Mouse (Mus musculus) G1E (cell line): ENCODE results near the gene Uchl3. TPM values are rescaled to one million over a fixed set of nuclear protein-coding genes. Genes with fewer than 3 reads are reported as not detected.
A peak's percentile ranks its signal among the peaks of the same experiment; 100 is the strongest.

Source experiments
- ATAC-seq: 2 replicates; pipeline ENCODE4 v1.8.0; 2016; ENCODE audit warnings: mild to moderate bottlenecking; ENCODE audit not compliant: insufficient number of reproducible peaks, poor library complexity, low FRiP score, severe bottlenecking; ENCODE audit errors: extremely low read depth
- DNase-seq: peaks from one replicate; pipeline ENCODE4 v3.0.0; 2012; ENCODE audit warnings: low spot score
- H3K27me3 ChIP-seq: 2 replicates; pipeline ENCODE4 v1.6.1; 2012; ENCODE audit warnings: mild to moderate bottlenecking, low read length, inconsistent platforms; ENCODE audit not compliant: insufficient read depth
- H3K36me3 ChIP-seq: replicated peaks from 2 replicates; pipeline ENCODE3; 2012; ENCODE audit warnings: mild to moderate bottlenecking, inconsistent platforms
- H3K4me1 ChIP-seq: 2 replicates; pipeline ENCODE4 v1.6.1; 2012; ENCODE audit warnings: low read depth, low read length, inconsistent platforms, mixed read lengths; ENCODE audit not compliant: insufficient read depth
- H3K4me3 ChIP-seq: 2 replicates; pipeline ENCODE4 v1.5.1; 2012; ENCODE audit warnings: low read depth, mild to moderate bottlenecking, inconsistent platforms, low read length, moderate library complexity, mixed read lengths
- H3K9me3 ChIP-seq: replicated peaks from 2 replicates; pipeline ENCODE4 v1.6.1; 2012; ENCODE audit warnings: inconsistent platforms
- CTCF ChIP-seq: IDR thresholded peaks from 2 replicates; pipeline ENCODE4 v1.5.1; 2012; ENCODE audit warnings: low read depth, low read length, inconsistent platforms, mixed read lengths
- GATA1 ChIP-seq: IDR thresholded peaks from 2 replicates; pipeline ENCODE4 v1.6.1; 2012; ENCODE audit warnings: borderline replicate concordance, low read length, inconsistent platforms, mixed read lengths
- GATA2 ChIP-seq: IDR thresholded peaks from 2 replicates; pipeline ENCODE4 v1.6.1; 2012; ENCODE audit warnings: low read depth, low read length, inconsistent platforms, borderline replicate concordance
- POLR2AphosphoS5 ChIP-seq: IDR thresholded peaks from 2 replicates; pipeline ENCODE4 v1.6.1; 2012; ENCODE audit warnings: low read depth, low read length, inconsistent platforms; ENCODE audit not compliant: insufficient replicate concordance
- TAL1 ChIP-seq: conservative IDR thresholded peaks from 2 replicates; pipeline ENCODE4 v1.6.1; 2012; ENCODE audit warnings: low read depth, low read length, inconsistent platforms, mixed read lengths
- polyA plus RNA-seq: library from polyadenylated mRNA; stranded (reverse); fragments of >175 nt; gene quantifications from 2 replicates; pipeline ENCODE4 v1.2.3, GENCODE M21; 2012
- total RNA-seq, 2 experiments: library from RNA; stranded (forward) in 1 of 2; stranded (reverse) in 1 of 2; fragments of 200-1000 nt in 1 of 2; fragments of >200 nt in 1 of 2; fragmentation: Nextera tagmentation in 1 of 2; gene quantifications; 2 replicates each; pipeline ENCODE4 v1.2.3; 2014 to 2017

The Uchl3 gene
- total and polyA plus RNA-seq, 3 experiments: 20.2 to 80.9 (median 69.4) TPM

DNA sequence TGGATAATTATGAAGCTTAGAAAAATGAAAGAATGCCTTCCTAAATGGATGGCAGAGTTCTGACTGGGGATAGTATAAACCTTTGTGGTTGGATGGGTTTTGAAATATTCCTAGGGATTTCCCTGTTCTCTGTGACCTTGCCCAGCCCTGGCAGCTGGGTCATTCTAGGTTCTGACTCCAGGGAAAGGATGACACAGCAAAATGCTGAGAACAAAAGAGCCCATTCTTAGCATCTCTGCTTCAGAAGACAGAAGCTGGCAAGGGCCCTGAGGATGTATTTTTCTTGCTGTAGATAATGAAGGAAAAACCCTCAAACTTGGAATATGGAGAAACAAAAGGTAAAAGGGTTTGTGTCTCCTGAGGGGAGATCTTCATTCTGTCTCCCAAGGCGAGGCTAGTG is 40.6 kb upstream of the Uchl3 start:
- Histone ChIP-seq H3K4me1 (no peaks in the 10 kb centered on the region), H3K27me3 (peaks cover 1% of the 10 kb centered on the region; the same call in 1 of the 2 replicates), H3K36me3 (no peaks in the 10 kb centered on the region), H3K9me3 (peaks cover 13% of the 10 kb centered on the region), H3K4me3 (no peak overlapping the region)
- DNase-seq (no peak), ATAC-seq (no peak)
- TF ChIP-seq CTCF: no peak
- TF ChIP-seq TAL1: no peak
- TF ChIP-seq GATA2: no peak
- no peak for TF ChIP-seq POLR2AphosphoS5
- TF ChIP-seq GATA1: no peak

DNA sequence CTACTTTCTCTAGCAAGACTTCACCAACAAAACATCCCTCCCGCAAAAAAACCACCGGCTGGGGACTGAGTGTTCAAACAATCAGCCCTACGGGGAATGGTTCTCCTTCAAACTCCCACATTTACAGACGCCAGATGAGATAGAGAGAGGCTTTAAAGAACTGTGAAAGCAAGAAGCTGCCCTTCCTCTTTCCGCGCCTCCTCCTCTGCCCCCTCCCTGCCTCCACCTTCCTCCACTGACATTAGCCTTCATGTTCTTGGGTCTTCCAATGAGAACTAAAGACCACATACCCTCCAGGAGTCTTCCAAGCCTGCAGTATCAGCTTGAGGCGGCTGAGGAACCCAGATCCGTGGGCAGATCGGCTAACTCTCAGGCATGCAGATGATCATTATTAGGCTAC is 37.6 kb upstream of the Uchl3 start:
- DNase-seq (no peak), ATAC-seq (no peak)
- Histone ChIP-seq H3K36me3 (no peaks in the 10 kb centered on the region), H3K9me3 (no peaks in the 10 kb centered on the region), H3K4me1 (no peaks in the 10 kb centered on the region), H3K27me3 (no peaks in the 10 kb centered on the region), H3K4me3 (no peak overlapping the region)
- TF ChIP-seq TAL1 (no peak), GATA1 (no peak), GATA2 (no peak), CTCF (no peak), POLR2AphosphoS5 (no peak)

- Histone ChIP-seq H3K4me3 (no peak overlapping the region), H3K4me1 (no peaks in the 10 kb centered on the region), H3K9me3 (no peaks in the 10 kb centered on the region), H3K27me3 (no peaks in the 10 kb centered on the region), H3K36me3 (no peaks in the 10 kb centered on the region)
- ATAC-seq (no peak), DNase-seq (no peak)
- no peak for TF ChIP-seq GATA1
Measured at GRCm38 (mm10) chr14:101617680-101618079, 36.1 kb upstream of the Uchl3 start.

DNA sequence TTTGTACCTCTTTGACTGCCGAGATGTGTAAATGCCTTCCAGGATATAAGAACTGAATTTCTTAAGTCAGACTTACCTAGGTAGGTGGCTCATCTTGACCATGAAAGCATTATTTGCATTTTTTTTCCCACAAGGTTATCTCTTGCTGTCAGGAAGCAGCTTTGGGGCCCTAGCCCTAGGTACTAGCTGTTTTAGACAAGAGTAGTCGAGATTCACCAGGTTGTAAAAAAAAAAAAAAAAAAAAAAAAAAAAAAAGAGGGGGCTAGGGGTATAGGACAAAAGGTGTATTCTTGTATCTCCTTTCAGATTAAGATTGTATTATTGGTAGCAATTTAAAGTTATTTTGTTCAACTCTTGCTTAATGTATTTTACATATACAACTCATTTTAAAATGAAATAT is 23.2 kb upstream of the Uchl3 start:
- Histone ChIP-seq H3K36me3 (peaks cover 44% of the 10 kb centered on the region), H3K4me3 (no peak overlapping the region), H3K9me3 (no peaks in the 10 kb centered on the region), H3K27me3 (no peaks in the 10 kb centered on the region), H3K4me1 (no peaks in the 10 kb centered on the region)
- TF ChIP-seq GATA1 (no peak), TAL1 (no peak), CTCF (no peak), POLR2AphosphoS5 (no peak), GATA2 (no peak)
- DNase-seq (no peak), ATAC-seq (no peak)

- DNase-seq: no peak
- H3K27me3 ChIP-seq: no peaks in the 10 kb centered on the region
- peaks cover 28% of the 10 kb centered on the region for H3K4me1 ChIP-seq
- H3K4me3 ChIP-seq: no peak overlapping the region
- H3K36me3 ChIP-seq: peaks cover 70% of the 10 kb centered on the region
- no peak for TF ChIP-seq TAL1
- no peak for TF ChIP-seq GATA2
- no peak for TF ChIP-seq POLR2AphosphoS5
- TF ChIP-seq CTCF: no peak
- TF ChIP-seq GATA1: no peak
- no peaks in the 10 kb centered on the region for H3K9me3 ChIP-seq
- no peak for ATAC-seq
Measured at GRCm38 (mm10) chr14:101635765-101636164, 18.0 kb upstream of the Uchl3 start.

DNA sequence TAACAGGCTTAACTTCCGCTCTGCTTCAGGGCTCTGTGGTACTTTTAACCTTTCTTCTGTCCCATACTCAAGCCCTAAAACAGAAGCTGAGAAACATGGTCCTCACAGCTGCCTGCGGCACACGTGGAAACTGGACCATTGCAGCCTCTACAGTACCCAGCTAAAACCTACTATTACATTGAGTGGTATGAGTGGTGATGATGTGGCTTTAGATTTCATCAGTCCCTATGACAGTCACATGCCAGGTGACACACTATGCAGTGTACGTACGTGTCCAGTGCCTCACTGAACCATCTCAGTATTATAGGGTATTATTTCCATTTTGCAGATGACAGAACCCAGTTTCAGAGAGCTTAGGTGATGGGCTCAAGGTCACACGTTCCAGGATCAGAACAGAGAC is 16.4 kb upstream of the Uchl3 start:
- Histone ChIP-seq H3K4me1 (peaks cover 28% of the 10 kb centered on the region), H3K27me3 (no peaks in the 10 kb centered on the region), H3K4me3 (no peak overlapping the region), H3K9me3 (no peaks in the 10 kb centered on the region), H3K36me3 (peaks cover 56% of the 10 kb centered on the region)
- no peak for ATAC-seq
- TF ChIP-seq GATA2: no peak
- TF ChIP-seq GATA1: no peak
- no peak for TF ChIP-seq TAL1
- TF ChIP-seq POLR2AphosphoS5: no peak
- TF ChIP-seq CTCF: no peak
- DNase-seq: no peak

- peaks cover 28% of the 10 kb centered on the region for H3K4me1 ChIP-seq
- peak; percentile 95 for ATAC-seq
- TF ChIP-seq GATA2: no peak
- peak; percentile 92 for DNase-seq
- no peaks in the 10 kb centered on the region for H3K9me3 ChIP-seq
- H3K4me3 ChIP-seq: peak within 1 kb of the TSS; percentile 96
- H3K27me3 ChIP-seq: peaks cover 8% of the 10 kb centered on the region; the same call in 1 of the 2 replicates
- peaks cover 29% of the 10 kb centered on the region for H3K36me3 ChIP-seq
Measured at GRCm38 (mm10) chr14:101640153-101640843, 13.5 kb upstream of the Uchl3 start, which contains the start of gene Commd6. Gene Commd6 (minus strand): TSS chr14:101640686.
